Comparison of ENCODE assay signal across 8 mouse cellular contexts in the genomic region with DNA sequence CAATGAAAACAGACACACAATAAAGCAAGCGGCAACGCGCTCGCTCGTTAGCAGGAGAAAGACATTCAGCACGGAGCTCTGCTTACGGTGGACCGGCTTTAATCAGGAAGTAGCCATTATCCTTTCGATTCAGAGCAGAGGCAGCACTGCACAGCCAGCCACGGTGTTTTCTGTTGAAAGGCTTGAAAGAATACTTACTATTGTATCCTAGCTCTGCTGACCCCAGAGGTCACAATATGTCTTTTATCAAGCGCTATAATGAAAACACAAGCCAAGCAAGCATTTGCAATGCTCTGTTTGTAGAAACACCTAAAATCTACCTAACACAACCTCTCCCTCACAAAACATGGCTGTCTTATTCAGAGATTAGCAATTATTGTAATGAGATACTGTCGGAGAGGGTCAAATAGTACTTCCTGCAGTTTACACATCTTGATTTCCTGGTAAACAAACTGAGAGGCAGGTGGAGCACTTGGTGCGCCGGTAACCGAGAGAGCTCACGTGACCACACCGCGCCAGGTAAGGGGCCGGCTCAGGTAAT.
A peak's percentile ranks its signal among the peaks of the same experiment; 100 is the strongest.
DNase-seq lines count a peak whose midpoint lies in the region; ATAC-seq and TF ChIP-seq lines count a peak whose summit lies in the region.

No protein-coding gene starts in this region.

- WGBS in limb, embryonic 14.5 days, result 15% methylated on average over 19 of the region's 19 CpGs
- WGBS in midbrain, embryonic 13.5 days, result 2% methylated on average over 19 of the region's 19 CpGs
- 15% methylated on average over 19 of the region's 19 CpGs for WGBS in stomach, embryonic 16.5 days

- no peak for TF ChIP-seq POLR2A in limb, embryonic 14.5 days (IDR thresholded peaks at IDR 0.05; ENCODE audit: borderline replicate concordance, extremely low read depth, insufficient read depth, insufficient read length)

- H3K9me3 ChIP-seq in limb, embryonic 14.5 days (ENCODE audit: control insufficient read depth, low read length), result no peaks in the 10 kb centered on the region
- no peaks in the 10 kb centered on the region for H3K9me3 ChIP-seq in midbrain, embryonic 13.5 days
- no peaks in the 10 kb centered on the region for H3K9me3 ChIP-seq in stomach, embryonic 16.5 days (replicated peaks; ENCODE audit: control insufficient read depth, low read length)

- ATAC-seq in common myeloid progenitor, adult 5-6 weeks (replicated peaks; ENCODE audit: low read depth, poor library complexity, severe bottlenecking), result peak; percentile 85
- no peak for ATAC-seq in limb, embryonic 14.5 days (ENCODE audit: low FRiP score, low read depth)
- ATAC-seq in midbrain, embryonic 13.5 days, result peak; percentile 86
- peak; percentile 64; the same call in 1 of the 2 replicates for ATAC-seq in stomach, embryonic 16.5 days (ENCODE audit: insufficient read depth, low FRiP score)

- H3K4me3 ChIP-seq in limb, embryonic 14.5 days (replicated peaks; ENCODE audit: low read length), result peak overlapping the region; percentile 26
- peak overlapping the region; percentile 36 for H3K4me3 ChIP-seq in midbrain, embryonic 13.5 days (replicated peaks)
- H3K4me3 ChIP-seq in stomach, embryonic 16.5 days (replicated peaks; ENCODE audit: low read length), result peak overlapping the region; percentile 49

- H3K27ac ChIP-seq in limb, embryonic 14.5 days (replicated peaks; ENCODE audit: low read depth, low read length), result no peak overlapping the region
- H3K27ac ChIP-seq in midbrain, embryonic 13.5 days, result peak overlapping the region; percentile 72
- H3K27ac ChIP-seq in stomach, embryonic 16.5 days (ENCODE audit: low read length), result peak overlapping the region; percentile 78

- 0 out of 2 replicates have a peak, but pooled peaks cover 2% of the 10 kb centered on the region for H3K36me3 ChIP-seq in limb, embryonic 14.5 days (ENCODE audit: control insufficient read depth, insufficient read depth, low read length)
- no peaks in the 10 kb centered on the region for H3K36me3 ChIP-seq in midbrain, embryonic 13.5 days
- H3K36me3 ChIP-seq in stomach, embryonic 16.5 days (ENCODE audit: control insufficient read depth, insufficient read depth, low read length), result no peaks in the 10 kb centered on the region

- no peak overlapping the region for H3K9ac ChIP-seq in limb, embryonic 14.5 days (ENCODE audit: low read depth, low read length, severe bottlenecking)
- H3K9ac ChIP-seq in midbrain, embryonic 13.5 days (replicated peaks), result peak overlapping the region; percentile 46
- peak overlapping the region; percentile 62 for H3K9ac ChIP-seq in stomach, embryonic 16.5 days (ENCODE audit: low read length)

- peak; percentile 28 to 37 for DNase-seq in urinary bladder, postnatal 36 days (ENCODE audit: low spot score in 2 of 2)
- no peak for DNase-seq in urinary bladder, adult 2 months (ENCODE audit: low spot score)
- peak; percentile 50 for DNase-seq in heart, adult 8-10 months (ENCODE audit: low spot score)
- DNase-seq in kidney, adult 18-20 months, result peak; percentile 57
- DNase-seq in limb, embryonic 14.5 days (ENCODE audit: low spot score), result peak; percentile 44

- H3K4me2 ChIP-seq in limb, embryonic 14.5 days (replicated peaks; ENCODE audit: low read depth, low read length, severe bottlenecking), result peak overlapping the region; percentile 49
- peak overlapping the region; percentile 65 for H3K4me2 ChIP-seq in midbrain, embryonic 13.5 days (replicated peaks)
- H3K4me2 ChIP-seq in stomach, embryonic 16.5 days (ENCODE audit: low read depth, low read length), result peak overlapping the region; percentile 58

- H3K27me3 ChIP-seq in limb, embryonic 14.5 days (ENCODE audit: control insufficient read depth, insufficient read depth, low read length), result no peaks in the 10 kb centered on the region
- H3K27me3 ChIP-seq in midbrain, embryonic 13.5 days, result no peaks in the 10 kb centered on the region
- no peaks in the 10 kb centered on the region for H3K27me3 ChIP-seq in stomach, embryonic 16.5 days (ENCODE audit: control insufficient read depth, insufficient read depth, low read length)

- peaks cover 4% of the 10 kb centered on the region for H3K4me1 ChIP-seq in limb, embryonic 14.5 days (ENCODE audit: control insufficient read depth, insufficient read depth, low read length)
- H3K4me1 ChIP-seq in midbrain, embryonic 13.5 days (replicated peaks), result peaks cover 17% of the 10 kb centered on the region
- peaks cover 3% of the 10 kb centered on the region; the same call in 1 of the 2 replicates for H3K4me1 ChIP-seq in stomach, embryonic 16.5 days (ENCODE audit: control insufficient read depth, insufficient read depth, low read length)
